Mouse (Mus musculus): ENCODE data around the gene Pex16. TPM values are rescaled to one million over a fixed set of nuclear protein-coding genes. Genes with fewer than 3 reads are reported as not detected.
A peak's percentile ranks its signal among the peaks of the same experiment; 100 is the strongest.

Gene Pex16
- polyA plus RNA-seq, 1 experiment from 2014 or later, result 40.1 TPM

GRCm38 (mm10) chr2:92370821-92371805 lies 3.4 kb upstream of the Pex16 start:
- Histone ChIP-seq H3K36me3 (no peaks in the 10 kb centered on the region), H3K27ac (replicated peaks) (no peak overlapping the region), H3K27me3 (peaks cover 19% of the 10 kb centered on the region), H3K4me2 (peak overlapping the region; percentile 57), H3K4me1 (replicated peaks) (peaks cover 42% of the 10 kb centered on the region), H3K9ac (peak overlapping the region; percentile 28; the same call in 1 of the 2 replicates), H3K4me3 (peak overlapping the region; percentile 27), H3K9me3 (no peaks in the 10 kb centered on the region)
- 3% methylated on average over 45 of the region's 45 CpGs for WGBS
- ATAC-seq (ENCODE audit: low FRiP score, low read depth), result no peak

GRCm38 (mm10) chr2:92371971-92372690 lies 2.3 kb upstream of the Pex16 start:
- ATAC-seq (ENCODE audit: low FRiP score, low read depth), result no peak
- H3K4me2 ChIP-seq, result no peak overlapping the region
- H3K27me3 ChIP-seq, result peaks cover 19% of the 10 kb centered on the region
- no peak overlapping the region for H3K9ac ChIP-seq
- 9% methylated on average over 10 of the region's 10 CpGs for WGBS
- H3K4me1 ChIP-seq (replicated peaks), result peaks cover 48% of the 10 kb centered on the region
- H3K36me3 ChIP-seq, result no peaks in the 10 kb centered on the region
- H3K9me3 ChIP-seq, result no peaks in the 10 kb centered on the region
- no peak overlapping the region for H3K27ac ChIP-seq (replicated peaks)
- no peak overlapping the region for H3K4me3 ChIP-seq

- Histone ChIP-seq H3K4me2 (no peak overlapping the region), H3K27me3 (peaks cover 19% of the 10 kb centered on the region), H3K4me3 (no peak overlapping the region), H3K27ac (replicated peaks) (no peak overlapping the region), H3K9ac (no peak overlapping the region), H3K36me3 (no peaks in the 10 kb centered on the region), H3K9me3 (no peaks in the 10 kb centered on the region), H3K4me1 (replicated peaks) (peaks cover 48% of the 10 kb centered on the region)
- ATAC-seq (ENCODE audit: low FRiP score, low read depth), result no peak
- 44% methylated on average over 9 of the region's 9 CpGs for WGBS
Measured at GRCm38 (mm10) chr2:92372767-92373436, 1.6 kb upstream of the Pex16 start.

- Histone ChIP-seq H3K9ac (no peak overlapping the region), H3K9me3 (no peaks in the 10 kb centered on the region), H3K36me3 (peaks cover 5% of the 10 kb centered on the region), H3K27me3 (peaks cover 19% of the 10 kb centered on the region), H3K4me1 (replicated peaks) (peaks cover 48% of the 10 kb centered on the region), H3K4me3 (no peak overlapping the region), H3K4me2 (no peak overlapping the region), H3K27ac (replicated peaks) (no peak overlapping the region)
- 78% methylated on average over 11 of the region's 11 CpGs for WGBS
- ATAC-seq (ENCODE audit: low FRiP score, low read depth), result no peak
Measured at GRCm38 (mm10) chr2:92373437-92373813, 1.1 kb upstream of the Pex16 start.

- Histone ChIP-seq H3K27ac (replicated peaks) (peak overlapping the region; percentile 87), H3K4me1 (replicated peaks) (peaks cover 47% of the 10 kb centered on the region), H3K4me3 (peak overlapping the region; percentile 79), H3K4me2 (peak overlapping the region; percentile 78), H3K27me3 (peaks cover 9% of the 10 kb centered on the region), H3K36me3 (peaks cover 22% of the 10 kb centered on the region), H3K9me3 (no peaks in the 10 kb centered on the region), H3K9ac (peak overlapping the region; percentile 77)
- ATAC-seq (ENCODE audit: low FRiP score, low read depth), result peak; percentile 96
- under 1% methylated on average over 29 of the region's 29 CpGs for WGBS
Measured at GRCm38 (mm10) chr2:92375099-92375623, 685 bp downstream of the Pex16 start.

GRCm38 (mm10) chr2:92375788-92376187 lies 1.3 kb downstream of the Pex16 start:
- Histone ChIP-seq H3K9ac (peak overlapping the region; percentile 77), H3K4me2 (peak overlapping the region; percentile 78)
- no peak for ATAC-seq (ENCODE audit: low FRiP score, low read depth)

GRCm38 (mm10) chr2:92376300-92376699 lies 1.8 kb downstream of the Pex16 start:
- H3K36me3 ChIP-seq, result peaks cover 23% of the 10 kb centered on the region
- no peaks in the 10 kb centered on the region for H3K9me3 ChIP-seq
- H3K27me3 ChIP-seq, result peaks cover under 1% of the 10 kb centered on the region
- H3K4me3 ChIP-seq, result peak overlapping the region; percentile 79
- peak overlapping the region; percentile 78 for H3K4me2 ChIP-seq
- ATAC-seq (ENCODE audit: low FRiP score, low read depth), result no peak
- peak overlapping the region; percentile 77; the same call in 1 of the 2 replicates for H3K9ac ChIP-seq
- H3K4me1 ChIP-seq (replicated peaks), result peaks cover 35% of the 10 kb centered on the region
- H3K27ac ChIP-seq (replicated peaks), result no peak overlapping the region
- 87% methylated on average over 6 of the region's 6 CpGs for WGBS

More at GRCm38 (mm10) chr2:92375788-92376187, 1.3 kb downstream of the Pex16 start:
- peaks cover 40% of the 10 kb centered on the region for H3K4me1 ChIP-seq (replicated peaks)
- H3K27me3 ChIP-seq, result peaks cover 6% of the 10 kb centered on the region
- 17% methylated on average over 10 of the region's 10 CpGs for WGBS
- H3K36me3 ChIP-seq, result peaks cover 22% of the 10 kb centered on the region
- no peaks in the 10 kb centered on the region for H3K9me3 ChIP-seq
- H3K27ac ChIP-seq (replicated peaks), result peak overlapping the region; percentile 87
- peak overlapping the region; percentile 79 for H3K4me3 ChIP-seq

- no peaks in the 10 kb centered on the region for H3K27me3 ChIP-seq
- WGBS, result 93% methylated on average over 7 of the region's 7 CpGs
- H3K36me3 ChIP-seq, result peaks cover 34% of the 10 kb centered on the region
Measured at GRCm38 (mm10) chr2:92377320-92377719, 2.8 kb downstream of the Pex16 start.

GRCm38 (mm10) chr2:92379783-92380494 lies 5.5 kb downstream of the Pex16 start:
- no peak overlapping the region for H3K9ac ChIP-seq
- no peaks in the 10 kb centered on the region for H3K27me3 ChIP-seq
- peaks cover 59% of the 10 kb centered on the region for H3K36me3 ChIP-seq
- 79% methylated on average over 17 of the region's 17 CpGs for WGBS
- H3K4me2 ChIP-seq, result no peak overlapping the region
- peaks cover 12% of the 10 kb centered on the region for H3K4me1 ChIP-seq (replicated peaks)
- no peak for ATAC-seq (ENCODE audit: low FRiP score, low read depth)
- H3K4me3 ChIP-seq, result no peak overlapping the region
- no peaks in the 10 kb centered on the region for H3K9me3 ChIP-seq
- no peak overlapping the region for H3K27ac ChIP-seq (replicated peaks)

More at GRCm38 (mm10) chr2:92377320-92377719, 2.8 kb downstream of the Pex16 start:
- Histone ChIP-seq H3K4me1 (replicated peaks) (peaks cover 25% of the 10 kb centered on the region), H3K4me3 (no peak overlapping the region), H3K4me2 (no peak overlapping the region), H3K9me3 (no peaks in the 10 kb centered on the region), H3K9ac (no peak overlapping the region), H3K27ac (replicated peaks) (no peak overlapping the region)
- ATAC-seq (ENCODE audit: low FRiP score, low read depth), result no peak

GRCm38 (mm10) chr2:92380495-92381050 lies 6.1 kb downstream of the Pex16 start:
- H3K27ac ChIP-seq (replicated peaks), result no peak overlapping the region
- no peaks in the 10 kb centered on the region for H3K9me3 ChIP-seq
- WGBS, result 76% methylated on average over 6 of the region's 6 CpGs
- peaks cover 65% of the 10 kb centered on the region for H3K36me3 ChIP-seq
- H3K4me1 ChIP-seq (replicated peaks), result peaks cover 11% of the 10 kb centered on the region
- ATAC-seq (ENCODE audit: low FRiP score, low read depth), result no peak
- H3K9ac ChIP-seq, result no peak overlapping the region
- no peak overlapping the region for H3K4me3 ChIP-seq
- no peaks in the 10 kb centered on the region for H3K27me3 ChIP-seq
- H3K4me2 ChIP-seq, result no peak overlapping the region

GRCm38 (mm10) chr2:92381161-92381560 lies 6.7 kb downstream of the Pex16 start:
- Histone ChIP-seq H3K36me3 (peaks cover 71% of the 10 kb centered on the region), H3K9ac (no peak overlapping the region), H3K27ac (replicated peaks) (no peak overlapping the region), H3K4me2 (no peak overlapping the region), H3K27me3 (no peaks in the 10 kb centered on the region), H3K4me1 (replicated peaks) (peaks cover 5% of the 10 kb centered on the region), H3K4me3 (no peak overlapping the region), H3K9me3 (no peaks in the 10 kb centered on the region)
- no peak for ATAC-seq (ENCODE audit: low FRiP score, low read depth)
- 81% methylated on average over 5 of the region's 5 CpGs for WGBS
